Mouse (Mus musculus) limb, embryonic 15.5 days (tissue): ENCODE measurements around the gene Vmn2r7. TPM values are rescaled to one million over a fixed set of nuclear protein-coding genes. Genes with fewer than 3 reads are reported as not detected.
"Not testable (repeated sequence)": the region's sequence is repeated elsewhere in the genome, so short reads cannot be mapped to it uniquely, and the experiment has no call there.

Experiments used
- ATAC-seq: fragments of 200-750 bp; cut with Nextera tagmentation; 2 replicates; pipeline ENCODE4 v1.8.0; 2017; ENCODE audit warnings: low read depth, moderate TSS enrichment; ENCODE audit not compliant: insufficient number of reproducible peaks, low FRiP score, low TSS enrichment
- H3K27ac ChIP-seq: fragments of 300-500 bp; sonication (generic); 2 replicates; pipeline ENCODE4 v1.5.1; 2015; ENCODE audit warnings: moderate library complexity, mild to moderate bottlenecking, inconsistent platforms
- H3K27me3 ChIP-seq: fragments of 300-500 bp; sonication (generic); 2 replicates; pipeline ENCODE4 v1.6.1; 2015; ENCODE audit warnings: inconsistent platforms
- H3K36me3 ChIP-seq: fragments of 300-500 bp; sonication (generic); 2 replicates; pipeline ENCODE4 v1.6.1; 2015; ENCODE audit warnings: inconsistent platforms
- H3K4me1 ChIP-seq: fragments of 300-500 bp; sonication (generic); 2 replicates; pipeline ENCODE4 v1.6.1; 2015; ENCODE audit warnings: inconsistent platforms
- H3K4me2 ChIP-seq: fragments of 300-500 bp; sonication (generic); 2 replicates; pipeline ENCODE4 v1.6.1; 2015; ENCODE audit warnings: mild to moderate bottlenecking, inconsistent platforms
- H3K4me3 ChIP-seq: fragments of 300-500 bp; sonication (generic); 2 replicates; pipeline ENCODE4 v1.5.1; 2015; ENCODE audit warnings: mild to moderate bottlenecking, inconsistent platforms
- H3K9ac ChIP-seq: fragments of 300-500 bp; sonication (generic); 2 replicates; pipeline ENCODE4 v1.6.1; 2015; ENCODE audit warnings: inconsistent platforms
- H3K9me3 ChIP-seq: fragments of 300-500 bp; sonication (generic); 2 replicates; pipeline ENCODE4 v1.6.1; 2016; ENCODE audit warnings: inconsistent platforms
- WGBS: fragments of 180-500 bp; shearing (Covaris S2); methylation state at CpG from one replicate; pipeline ENCODE4 v1.1.7; 2015; 5-methylcytosine and 5-hydroxymethylcytosine counted together
- polyA plus RNA-seq: library from polyadenylated mRNA; unstranded; fragments of >200 nt; fragmentation: Nextera tagmentation; extraction: Ambion mirVana; gene quantifications from 2 replicates; pipeline ENCODE4 v1.2.1, GENCODE M21; 2015

Gene Vmn2r7
- polyA plus RNA-seq = not detected in 2 replicates

GRCm38 (mm10) chr3:64844665-64845064 lies at the start of gene Vmn2r7:
TSS of gene Vmn2r7 (minus strand) at chr3:64844765.
- ATAC-seq, H3K9me3 ChIP-seq, H3K27me3 ChIP-seq, H3K4me1 ChIP-seq, H3K4me2 ChIP-seq, H3K27ac ChIP-seq, H3K36me3 ChIP-seq, H3K9ac ChIP-seq, H3K4me3 ChIP-seq: not testable (repeated sequence)
- 88% methylated on average over 3 of the region's 3 CpGs for WGBS

- Histone ChIP-seq H3K36me3 (no peaks in the 10 kb centered on the region), H3K4me1 (no peaks in the 10 kb centered on the region), H3K9me3 (no peaks in the 10 kb centered on the region), H3K4me2 (no peak overlapping the region), H3K4me3 (no peak overlapping the region), H3K27ac (no peak overlapping the region), H3K9ac (no peak overlapping the region), H3K27me3 (no peaks in the 10 kb centered on the region)
- ATAC-seq = no peak
- WGBS = 56% methylated on average over 1 of the region's 1 CpGs
These were observed 45.2 kb upstream of the Vmn2r7 start for GRCm38 (mm10) chr3:64889725-64890124.

GRCm38 (mm10) chr3:64878199-64878977 lies 33.8 kb upstream of the Vmn2r7 start:
- no peak overlapping the region for H3K4me2 ChIP-seq
- H3K9ac ChIP-seq = no peak overlapping the region
- no peaks in the 10 kb centered on the region for H3K27me3 ChIP-seq
- WGBS = 37% methylated on average over 3 of the region's 3 CpGs
- H3K36me3 ChIP-seq = no peaks in the 10 kb centered on the region
- H3K27ac ChIP-seq = no peak overlapping the region
- H3K4me3 ChIP-seq = no peak overlapping the region
- no peaks in the 10 kb centered on the region for H3K4me1 ChIP-seq
- ATAC-seq = no peak
- no peaks in the 10 kb centered on the region for H3K9me3 ChIP-seq

- H3K27ac ChIP-seq = no peak overlapping the region
- whole genome bisulfite sequencing = 63% methylated on average over 1 of the region's 1 CpGs
- no peaks in the 10 kb centered on the region for H3K36me3 ChIP-seq
- no peaks in the 10 kb centered on the region for H3K4me1 ChIP-seq
- H3K4me3 ChIP-seq = no peak overlapping the region
- H3K4me2 ChIP-seq = no peak overlapping the region
- H3K9me3 ChIP-seq = no peaks in the 10 kb centered on the region
- no peak for ATAC-seq
- no peaks in the 10 kb centered on the region for H3K27me3 ChIP-seq
- no peak overlapping the region for H3K9ac ChIP-seq
These were observed 32.1 kb upstream of the Vmn2r7 start for GRCm38 (mm10) chr3:64876669-64877068.

GRCm38 (mm10) chr3:64842881-64843280 lies 1.7 kb downstream of the Vmn2r7 start:
- no peak overlapping the region for H3K4me2 ChIP-seq
- H3K4me1 ChIP-seq = no peaks in the 10 kb centered on the region
- WGBS = 84% methylated on average over 2 of the region's 2 CpGs

GRCm38 (mm10) chr3:64842299-64842698 lies 2.3 kb downstream of the Vmn2r7 start:
- Histone ChIP-seq H3K9me3 (no peaks in the 10 kb centered on the region), H3K4me2 (no peak overlapping the region), H3K4me3 (no peak overlapping the region), H3K27me3 (no peaks in the 10 kb centered on the region), H3K9ac (no peak overlapping the region), H3K27ac (no peak overlapping the region), H3K36me3 (no peaks in the 10 kb centered on the region), H3K4me1 (no peaks in the 10 kb centered on the region)
- WGBS = 8% methylated on average over 4 of the region's 4 CpGs
- ATAC-seq = no peak

More at GRCm38 (mm10) chr3:64842881-64843280, 1.7 kb downstream of the Vmn2r7 start:
- Histone ChIP-seq H3K36me3 (no peaks in the 10 kb centered on the region), H3K27ac (no peak overlapping the region), H3K9me3 (no peaks in the 10 kb centered on the region), H3K4me3 (no peak overlapping the region), H3K9ac (no peak overlapping the region), H3K27me3 (no peaks in the 10 kb centered on the region)
- ATAC-seq = no peak

GRCm38 (mm10) chr3:64831134-64831533 lies 13.4 kb downstream of the Vmn2r7 start:
- Histone ChIP-seq H3K36me3 (no peaks in the 10 kb centered on the region), H3K9me3 (no peaks in the 10 kb centered on the region), H3K27me3 (no peaks in the 10 kb centered on the region), H3K9ac (no peak overlapping the region), H3K4me3 (no peak overlapping the region), H3K27ac (no peak overlapping the region), H3K4me1 (no peaks in the 10 kb centered on the region), H3K4me2 (no peak overlapping the region)
- WGBS = 71% methylated on average over 1 of the region's 1 CpGs
- ATAC-seq = no peak

- no peak overlapping the region for H3K4me2 ChIP-seq
- 44% methylated on average over 6 of the region's 6 CpGs for WGBS
- ATAC-seq = no peak
- no peaks in the 10 kb centered on the region for H3K9me3 ChIP-seq
- H3K4me3 ChIP-seq = no peak overlapping the region
- no peaks in the 10 kb centered on the region for H3K4me1 ChIP-seq
- H3K27me3 ChIP-seq = peaks cover 4% of the 10 kb centered on the region; the same call in 1 of the 2 replicates
- H3K9ac ChIP-seq = no peak overlapping the region
- H3K27ac ChIP-seq = no peak overlapping the region
- H3K36me3 ChIP-seq = no peaks in the 10 kb centered on the region
These were observed 53.3 kb downstream of the Vmn2r7 start for GRCm38 (mm10) chr3:64791245-64791591.

- ATAC-seq = no peak
- H3K9me3 ChIP-seq = no peaks in the 10 kb centered on the region
- no peak overlapping the region for H3K4me2 ChIP-seq
- WGBS = 51% methylated on average over 10 of the region's 10 CpGs
- H3K4me3 ChIP-seq = no peak overlapping the region
- H3K27ac ChIP-seq = no peak overlapping the region
- H3K9ac ChIP-seq = no peak overlapping the region
- H3K36me3 ChIP-seq = no peaks in the 10 kb centered on the region
- H3K4me1 ChIP-seq = no peaks in the 10 kb centered on the region
- peaks cover 4% of the 10 kb centered on the region; the same call in 1 of the 2 replicates for H3K27me3 ChIP-seq
These were observed 53.9 kb downstream of the Vmn2r7 start for GRCm38 (mm10) chr3:64790509-64791244.

- Histone ChIP-seq H3K4me3 (no peak overlapping the region), H3K27ac (no peak overlapping the region), H3K4me1 (no peaks in the 10 kb centered on the region), H3K4me2 (no peak overlapping the region), H3K9me3 (no peaks in the 10 kb centered on the region), H3K9ac (no peak overlapping the region), H3K36me3 (no peaks in the 10 kb centered on the region), H3K27me3 (no peaks in the 10 kb centered on the region)
- ATAC-seq = no peak
- 95% methylated on average over 1 of the region's 1 CpGs for WGBS
These were observed 61.7 kb downstream of the Vmn2r7 start for GRCm38 (mm10) chr3:64782901-64783300.

GRCm38 (mm10) chr3:64772132-64772531 lies 72.4 kb downstream of the Vmn2r7 start:
- ATAC-seq = no peak
- no peaks in the 10 kb centered on the region for H3K36me3 ChIP-seq
- no peaks in the 10 kb centered on the region for H3K9me3 ChIP-seq
- H3K4me2 ChIP-seq = no peak overlapping the region
- H3K4me1 ChIP-seq = no peaks in the 10 kb centered on the region
- no peaks in the 10 kb centered on the region for H3K27me3 ChIP-seq
- 42% methylated on average over 1 of the region's 1 CpGs for WGBS
- no peak overlapping the region for H3K9ac ChIP-seq
- no peak overlapping the region for H3K4me3 ChIP-seq
- H3K27ac ChIP-seq = no peak overlapping the region

- WGBS = 76% methylated on average over 2 of the region's 2 CpGs
These were observed 88.4 kb downstream of the Vmn2r7 start for GRCm38 (mm10) chr3:64756145-64756544.

More at GRCm38 (mm10) chr3:64756145-64756544, 88.4 kb downstream of the Vmn2r7 start:
- Histone ChIP-seq H3K36me3 (no peaks in the 10 kb centered on the region), H3K4me3 (no peak overlapping the region), H3K9me3 (no peaks in the 10 kb centered on the region), H3K4me2 (no peak overlapping the region), H3K27ac (no peak overlapping the region), H3K4me1 (no peaks in the 10 kb centered on the region), H3K9ac (no peak overlapping the region), H3K27me3 (no peaks in the 10 kb centered on the region)
- no peak for ATAC-seq
